Mouse (Mus musculus) forebrain, embryonic 10.5 days (tissue): ENCODE results near the gene Gstp2. TPM values are rescaled to one million over a fixed set of nuclear protein-coding genes. Genes with fewer than 3 reads are reported as not detected.

Experiments
- DNase-seq: peaks from one replicate; pipeline ENCODE4 v3.0.0-alpha.2; 2017; ENCODE audit warnings: low spot score; ENCODE audit errors: extremely low spot score
- H3K27ac ChIP-seq: fragments of 300-500 bp; sonication (generic); 2 replicates; pipeline ENCODE4 v1.5.1; 2016; ENCODE audit warnings: mild to moderate bottlenecking
- H3K27me3 ChIP-seq: fragments of 300-500 bp; sonication (generic); 2 replicates; pipeline ENCODE4 v1.6.1; 2016; ENCODE audit warnings: mild to moderate bottlenecking; ENCODE audit not compliant: poor library complexity, severe bottlenecking
- H3K36me3 ChIP-seq: fragments of 300-500 bp; sonication (generic); replicated peaks from 2 replicates; pipeline ENCODE4 v1.6.1; 2016; ENCODE audit warnings: mild to moderate bottlenecking, moderate library complexity
- H3K4me1 ChIP-seq: fragments of 300-500 bp; sonication (generic); 2 replicates; pipeline ENCODE4 v1.6.1; 2016
- H3K4me3 ChIP-seq: fragments of 300-500 bp; sonication (generic); 2 replicates; pipeline ENCODE4 v1.5.1; 2016; ENCODE audit warnings: mild to moderate bottlenecking, moderate library complexity
- H3K9me3 ChIP-seq: fragments of 300-500 bp; sonication (generic); 2 replicates; pipeline ENCODE4 v1.6.1; 2016; ENCODE audit warnings: mild to moderate bottlenecking, moderate library complexity
- WGBS: fragments of 180-500 bp; shearing (Covaris S2); methylation state at CpG from one replicate; pipeline ENCODE4 v1.1.7; 2016; 5-methylcytosine and 5-hydroxymethylcytosine counted together
- polyA plus RNA-seq: library from polyadenylated mRNA; unstranded; fragments of >200 nt; fragmentation: Nextera tagmentation; extraction: Ambion mirVana; gene quantifications from 2 replicates; pipeline ENCODE4 v1.2.1, GENCODE M21; 2016

Gene Gstp2
- 0.27 and 0.46 TPM in 2 replicates for polyA plus RNA-seq

DNA sequence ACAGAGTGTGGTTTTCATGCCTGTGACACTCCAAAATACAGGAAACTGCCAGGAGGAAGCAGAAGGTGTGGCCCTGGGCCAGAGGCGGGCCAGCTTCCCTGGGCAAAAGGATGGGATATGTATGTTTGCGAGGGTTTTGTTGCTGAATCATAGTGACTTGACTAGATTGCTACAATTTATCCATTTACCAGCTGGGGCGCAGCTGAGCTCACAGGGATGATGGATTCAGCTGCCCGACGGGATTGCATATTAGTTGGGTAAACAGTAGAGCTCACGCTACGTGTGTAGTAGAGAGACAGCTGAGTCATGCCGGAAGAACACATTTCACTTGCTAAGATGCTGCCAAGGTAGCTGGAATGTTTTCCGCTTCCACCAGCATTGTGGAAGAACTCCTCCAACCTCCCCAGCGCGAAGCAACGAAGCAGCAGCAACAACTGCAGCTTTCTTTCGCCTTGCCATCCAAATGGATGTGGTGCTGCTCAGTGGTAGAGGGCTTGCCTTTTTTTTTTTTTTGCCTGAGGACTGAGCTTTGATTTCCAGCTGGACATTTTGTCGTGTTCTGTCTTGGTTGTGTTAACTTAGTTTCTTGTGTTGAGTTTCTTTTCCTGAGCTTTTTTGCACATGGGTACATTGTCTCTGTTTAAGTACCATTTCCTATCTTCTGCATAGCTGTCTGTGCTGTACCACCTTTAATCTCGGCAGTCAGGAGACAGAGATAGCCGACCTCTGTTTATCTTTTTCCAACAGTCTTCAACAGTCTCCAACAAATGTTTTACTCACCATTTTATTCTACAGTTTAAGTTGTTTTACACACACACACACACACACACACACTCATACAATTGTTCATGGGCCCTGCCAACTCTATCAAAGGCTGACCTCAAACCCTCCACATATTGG is at the start of gene Gstp2:
Gene Gstp2 (minus strand): TSS at position 58 of the 900 bp plus-strand sequence.
- H3K9me3 ChIP-seq = no peaks in the 10 kb centered on the region
- WGBS = 69% methylated on average over 16 of the region's 16 CpGs
- 0 out of 2 replicates have a peak, but pooled peaks cover 6% of the 10 kb centered on the region for H3K4me1 ChIP-seq
- no peak within 1 kb of the TSS for H3K27ac ChIP-seq
- no peak for DNase-seq
- no peaks in the 10 kb centered on the region for H3K36me3 ChIP-seq
- no peak within 1 kb of the TSS for H3K4me3 ChIP-seq
- no peaks in the 10 kb centered on the region for H3K27me3 ChIP-seq

DNA sequence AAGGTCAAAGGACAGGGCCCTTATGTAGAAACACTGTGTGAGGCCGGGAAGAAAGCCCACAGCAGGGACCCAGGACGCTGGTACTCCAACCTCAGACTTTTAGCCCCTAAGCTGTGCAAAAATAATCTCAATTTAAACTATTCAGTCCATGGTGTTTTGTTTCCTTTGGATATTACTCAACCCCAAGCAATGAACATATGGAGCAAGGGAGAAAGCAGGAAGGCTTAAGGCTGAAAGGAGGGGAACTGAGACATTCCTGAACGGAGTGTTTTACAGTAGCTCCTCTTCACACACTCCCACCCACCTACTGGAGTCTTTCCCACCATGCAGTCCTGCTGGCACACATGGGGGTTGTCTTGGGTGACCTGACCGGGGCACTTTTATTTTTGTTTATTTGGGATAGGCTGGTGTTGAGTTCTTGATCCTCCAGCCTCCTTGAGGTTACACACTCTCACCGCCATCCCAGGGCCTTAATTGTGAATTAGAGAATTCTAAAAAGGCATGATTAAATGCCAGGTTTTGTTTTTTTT is 49.0 kb upstream of the Gstp2 start:
- H3K36me3 ChIP-seq = no peaks in the 10 kb centered on the region
- no peak for DNase-seq
- peaks cover 19% of the 10 kb centered on the region for H3K27me3 ChIP-seq
- no peak overlapping the region for H3K27ac ChIP-seq
- H3K4me3 ChIP-seq = no peak overlapping the region
- 87% methylated on average over 5 of the region's 5 CpGs for WGBS
- peaks cover 38% of the 10 kb centered on the region for H3K4me1 ChIP-seq
- H3K9me3 ChIP-seq = no peaks in the 10 kb centered on the region

DNA sequence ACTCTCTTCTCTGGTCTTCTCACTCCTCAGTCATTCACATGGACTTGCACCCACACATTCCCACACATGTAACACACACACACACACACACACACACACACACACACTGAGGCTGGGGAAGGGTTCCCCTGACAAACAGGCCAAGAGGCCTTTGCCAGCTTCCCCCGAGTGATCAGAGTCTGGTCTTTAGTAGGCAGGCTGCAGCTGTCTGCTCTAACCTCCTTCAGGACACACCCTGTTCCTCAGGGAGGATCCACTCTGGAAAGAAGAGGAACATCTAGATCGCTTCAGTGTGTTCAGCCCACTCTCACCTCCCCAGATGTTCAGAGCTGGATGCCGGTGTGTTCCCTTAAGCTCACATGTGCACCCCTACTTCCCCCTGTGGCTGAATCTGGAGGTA is 48.5 kb upstream of the Gstp2 start:
- no peak for DNase-seq
- H3K4me1 ChIP-seq = peaks cover 33% of the 10 kb centered on the region
- no peak overlapping the region for H3K4me3 ChIP-seq
- H3K27ac ChIP-seq = no peak overlapping the region
- WGBS = 89% methylated on average over 3 of the region's 3 CpGs
- H3K36me3 ChIP-seq = no peaks in the 10 kb centered on the region
- no peaks in the 10 kb centered on the region for H3K9me3 ChIP-seq
- peaks cover 14% of the 10 kb centered on the region for H3K27me3 ChIP-seq

DNA sequence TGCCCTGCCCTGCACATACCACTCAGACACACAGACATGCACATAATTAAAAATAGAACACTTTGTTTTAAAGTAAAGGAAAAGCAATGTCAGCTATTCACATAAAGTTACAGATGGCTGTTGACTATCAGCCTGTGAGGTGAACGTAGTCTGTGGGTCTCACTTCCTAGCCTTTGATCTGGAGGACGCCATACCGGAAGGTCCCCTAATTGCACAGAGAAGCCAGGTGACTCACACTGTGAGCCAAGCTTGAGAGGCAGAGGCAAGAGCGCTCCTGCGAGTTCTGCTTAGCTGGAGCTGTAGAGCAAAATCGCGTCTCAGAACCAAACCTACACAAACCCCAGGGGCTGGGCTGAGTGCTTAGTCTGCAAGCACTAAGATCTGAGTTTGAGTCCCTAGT is 47.9 kb upstream of the Gstp2 start:
- WGBS = 83% methylated on average over 7 of the region's 7 CpGs
- peaks cover 27% of the 10 kb centered on the region for H3K4me1 ChIP-seq
- no peaks in the 10 kb centered on the region for H3K36me3 ChIP-seq
- no peak overlapping the region for H3K4me3 ChIP-seq
- no peak for DNase-seq
- H3K27ac ChIP-seq = no peak overlapping the region
- no peaks in the 10 kb centered on the region for H3K9me3 ChIP-seq
- peaks cover 8% of the 10 kb centered on the region for H3K27me3 ChIP-seq

DNA sequence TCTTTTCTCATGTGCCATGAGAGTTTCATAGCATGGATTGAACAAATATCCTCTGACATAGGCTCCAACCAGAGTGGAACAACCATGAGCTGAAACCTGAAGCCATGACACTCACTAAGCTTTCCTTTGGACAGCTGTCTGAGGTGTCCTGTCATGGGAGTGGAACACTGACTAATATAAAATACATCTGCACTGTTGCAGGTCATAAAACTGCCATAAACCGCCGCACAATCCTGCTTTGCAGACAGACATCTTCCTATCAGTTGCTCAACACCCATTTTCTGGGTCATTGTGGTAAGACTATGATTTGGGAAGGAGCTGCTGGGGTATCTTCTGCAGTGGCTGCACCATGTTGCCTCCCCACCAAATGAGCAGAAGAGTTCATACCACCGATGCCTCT is 46.9 kb upstream of the Gstp2 start:
- Histone ChIP-seq H3K27me3 (peaks cover 3% of the 10 kb centered on the region; the same call in 1 of the 2 replicates), H3K27ac (no peak overlapping the region), H3K4me1 (peaks cover 17% of the 10 kb centered on the region), H3K9me3 (no peaks in the 10 kb centered on the region), H3K36me3 (no peaks in the 10 kb centered on the region), H3K4me3 (no peak overlapping the region)
- no peak for DNase-seq
- 91% methylated on average over 3 of the region's 3 CpGs for WGBS

DNA sequence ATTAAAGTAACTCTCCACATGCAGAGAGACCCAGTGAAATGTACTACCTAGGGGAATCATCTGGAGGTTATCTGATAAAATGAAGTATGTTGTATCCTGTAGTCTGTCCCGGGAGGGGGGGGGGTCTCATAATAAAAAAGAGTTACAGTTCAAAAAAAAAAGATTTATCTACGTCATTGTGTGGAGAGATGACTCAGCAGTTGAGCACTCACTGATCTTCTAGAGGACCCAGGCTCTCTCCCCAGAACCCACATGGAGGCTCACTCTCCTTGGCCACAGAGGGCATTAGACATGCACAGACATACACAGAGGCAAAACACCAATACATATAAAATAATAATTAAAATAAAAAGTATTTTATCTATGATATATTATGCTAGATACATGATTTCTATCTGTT is 45.6 kb upstream of the Gstp2 start:
- Histone ChIP-seq H3K36me3 (no peaks in the 10 kb centered on the region), H3K4me3 (no peak overlapping the region), H3K9me3 (no peaks in the 10 kb centered on the region), H3K27me3 (peaks cover 3% of the 10 kb centered on the region; the same call in 1 of the 2 replicates), H3K27ac (no peak overlapping the region), H3K4me1 (peaks cover 6% of the 10 kb centered on the region)
- 68% methylated on average over 2 of the region's 2 CpGs for WGBS
- DNase-seq = no peak

DNA sequence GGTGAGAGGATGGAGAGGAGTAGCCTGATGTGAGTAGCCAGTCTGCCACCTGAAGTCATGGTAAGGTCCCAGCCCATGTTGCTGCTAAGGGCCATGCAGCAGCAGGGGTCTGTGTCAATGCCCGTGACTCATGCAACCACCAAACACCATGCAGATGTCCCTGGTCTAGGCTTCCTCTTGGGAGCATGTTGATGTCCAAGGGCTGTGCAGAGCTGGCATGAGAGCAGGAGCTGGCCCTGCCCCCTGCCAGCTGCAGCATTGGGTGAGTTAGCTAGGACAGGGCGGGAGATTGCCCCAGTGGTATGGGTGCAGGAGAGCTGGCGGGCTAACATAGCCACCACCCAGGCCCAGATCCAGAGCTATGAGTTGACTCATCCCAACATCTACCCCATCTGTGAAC is 44.6 kb upstream of the Gstp2 start:
- 88% methylated on average over 3 of the region's 3 CpGs for whole genome bisulfite sequencing
- Histone ChIP-seq H3K4me1 (no peaks in the 10 kb centered on the region), H3K9me3 (no peaks in the 10 kb centered on the region), H3K36me3 (no peaks in the 10 kb centered on the region), H3K27me3 (peaks cover 3% of the 10 kb centered on the region; the same call in 1 of the 2 replicates), H3K4me3 (no peak overlapping the region), H3K27ac (no peak overlapping the region)
- DNase-seq = no peak

DNA sequence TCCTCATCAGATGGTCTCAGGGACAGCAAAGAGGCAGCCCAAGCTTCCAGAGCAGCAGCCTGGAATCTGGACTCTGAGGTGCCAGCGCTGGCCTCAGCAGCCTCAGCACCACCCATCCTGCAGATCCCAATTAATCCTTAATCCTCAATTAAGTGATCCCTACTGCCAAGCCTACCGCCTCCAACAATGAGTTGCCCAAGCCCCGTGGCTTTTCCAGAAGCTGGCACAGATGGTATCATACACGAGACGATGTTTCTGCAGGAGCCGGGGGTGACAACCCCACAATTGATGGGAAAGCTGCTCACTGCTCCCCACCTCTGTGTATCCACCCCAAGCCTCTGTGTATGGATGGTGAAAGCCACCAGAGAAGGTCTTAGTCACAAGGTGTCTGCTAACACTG is 43.3 kb upstream of the Gstp2 start:
- peaks cover 9% of the 10 kb centered on the region; the same call in 1 of the 2 replicates for H3K27me3 ChIP-seq
- H3K9me3 ChIP-seq = no peaks in the 10 kb centered on the region
- H3K36me3 ChIP-seq = no peaks in the 10 kb centered on the region
- H3K4me1 ChIP-seq = 0 out of 2 replicates have a peak, but pooled peaks cover 2% of the 10 kb centered on the region
- 67% methylated on average over 6 of the region's 6 CpGs for WGBS
- no peak overlapping the region for H3K27ac ChIP-seq
- no peak for DNase-seq
- H3K4me3 ChIP-seq = no peak overlapping the region

DNA sequence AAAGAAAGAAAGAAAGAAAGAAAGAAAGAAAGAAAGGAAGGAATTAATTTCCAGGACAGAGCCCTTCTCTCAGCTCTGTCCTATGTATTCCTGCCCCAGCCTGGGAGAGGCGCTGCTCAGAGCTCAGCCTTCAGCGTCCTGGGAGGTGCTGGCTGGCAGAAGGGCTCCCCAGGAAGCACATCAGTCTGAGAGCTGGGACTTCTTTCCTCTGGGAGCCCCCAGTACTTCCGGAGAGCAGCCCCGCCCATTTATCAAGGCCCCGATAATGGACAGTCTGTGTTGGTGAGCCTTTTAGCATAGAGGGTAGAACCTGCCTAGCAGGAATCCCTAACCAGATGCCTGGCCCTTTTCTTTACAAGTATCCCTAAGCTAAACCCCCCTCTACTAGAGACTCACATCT is 42.3 kb upstream of the Gstp2 start:
- peaks cover 6% of the 10 kb centered on the region; the same call in 1 of the 2 replicates for H3K4me1 ChIP-seq
- no peak overlapping the region for H3K27ac ChIP-seq
- H3K9me3 ChIP-seq = no peaks in the 10 kb centered on the region
- no peaks in the 10 kb centered on the region for H3K36me3 ChIP-seq
- H3K27me3 ChIP-seq = peaks cover 17% of the 10 kb centered on the region
- H3K4me3 ChIP-seq = no peak overlapping the region
- DNase-seq = no peak
- WGBS = 50% methylated on average over 5 of the region's 5 CpGs

DNA sequence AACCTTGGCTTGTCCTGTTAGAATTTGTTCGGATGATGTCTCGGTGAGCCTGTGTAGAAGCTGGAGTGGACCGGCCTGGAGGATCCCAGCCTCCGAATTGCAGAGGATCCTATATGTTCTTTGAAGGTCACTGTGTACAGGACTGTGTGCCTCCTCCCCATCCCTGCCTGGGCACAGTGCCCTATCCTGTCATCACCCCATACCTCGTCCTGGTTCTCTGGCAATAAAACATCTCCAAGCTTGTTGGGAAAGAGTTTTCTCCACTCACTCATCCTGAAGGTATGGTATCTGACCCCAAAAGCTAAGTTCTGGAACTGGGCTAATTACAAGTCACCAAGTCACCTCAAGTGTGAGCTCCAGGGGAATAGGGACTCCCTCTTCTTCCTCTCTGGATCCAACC is 41.3 kb upstream of the Gstp2 start:
- Histone ChIP-seq H3K9me3 (no peaks in the 10 kb centered on the region), H3K4me1 (peaks cover 6% of the 10 kb centered on the region; the same call in 1 of the 2 replicates), H3K36me3 (no peaks in the 10 kb centered on the region), H3K27ac (no peak overlapping the region), H3K27me3 (peaks cover 26% of the 10 kb centered on the region), H3K4me3 (no peak overlapping the region)
- 93% methylated on average over 5 of the region's 5 CpGs for WGBS
- DNase-seq = no peak

DNA sequence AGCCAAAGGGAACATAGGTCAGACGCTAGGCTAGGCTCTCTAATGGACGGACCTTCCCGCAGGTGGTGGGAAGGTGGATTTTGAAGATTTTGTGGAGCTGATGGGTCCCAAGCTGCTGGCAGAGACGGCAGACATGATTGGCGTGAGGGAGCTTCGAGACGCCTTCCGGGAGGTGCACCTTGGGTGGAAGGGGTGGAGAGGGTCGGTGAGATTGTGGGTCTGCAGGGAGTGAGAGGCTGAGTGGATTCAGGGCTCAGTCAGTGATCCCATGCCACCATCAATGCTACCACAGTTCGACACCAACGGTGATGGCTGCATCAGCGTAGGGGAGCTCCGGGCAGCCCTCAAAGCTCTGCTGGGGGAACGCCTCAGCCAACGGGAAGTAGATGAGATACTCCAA is 40.3 kb upstream of the Gstp2 start:
- 96% methylated on average over 15 of the region's 15 CpGs for WGBS
- H3K4me3 ChIP-seq = no peak overlapping the region
- H3K9me3 ChIP-seq = no peaks in the 10 kb centered on the region
- H3K36me3 ChIP-seq = no peaks in the 10 kb centered on the region
- peaks cover 6% of the 10 kb centered on the region; the same call in 1 of the 2 replicates for H3K4me1 ChIP-seq
- H3K27ac ChIP-seq = no peak overlapping the region
- no peak for DNase-seq
- peaks cover 26% of the 10 kb centered on the region for H3K27me3 ChIP-seq

DNA sequence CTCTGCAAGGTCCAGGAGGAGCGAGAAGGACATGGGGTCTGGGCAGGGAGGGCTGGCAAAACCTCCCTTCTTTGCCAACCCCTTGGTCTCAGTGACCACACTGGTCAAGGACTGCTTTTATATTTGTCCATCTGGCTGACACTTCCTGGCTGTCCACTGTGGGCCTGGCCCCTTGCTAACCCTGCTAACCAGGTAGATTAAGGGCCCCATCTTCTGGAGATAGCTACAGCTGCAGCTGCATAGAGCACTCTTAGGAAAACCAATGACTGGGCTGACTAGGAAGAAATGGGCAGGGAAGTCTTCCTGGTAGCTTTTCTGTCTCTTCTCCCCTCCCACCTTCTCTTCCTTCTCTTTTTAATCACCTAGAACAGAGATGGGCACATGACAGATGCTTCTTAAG is 39.2 kb upstream of the Gstp2 start:
- 67% methylated on average over 1 of the region's 1 CpGs for WGBS
- H3K27me3 ChIP-seq = peaks cover 23% of the 10 kb centered on the region
- H3K4me1 ChIP-seq = peaks cover 6% of the 10 kb centered on the region; the same call in 1 of the 2 replicates
- no peaks in the 10 kb centered on the region for H3K36me3 ChIP-seq
- no peak for DNase-seq
- no peak overlapping the region for H3K4me3 ChIP-seq
- H3K9me3 ChIP-seq = no peaks in the 10 kb centered on the region
- no peak overlapping the region for H3K27ac ChIP-seq

DNA sequence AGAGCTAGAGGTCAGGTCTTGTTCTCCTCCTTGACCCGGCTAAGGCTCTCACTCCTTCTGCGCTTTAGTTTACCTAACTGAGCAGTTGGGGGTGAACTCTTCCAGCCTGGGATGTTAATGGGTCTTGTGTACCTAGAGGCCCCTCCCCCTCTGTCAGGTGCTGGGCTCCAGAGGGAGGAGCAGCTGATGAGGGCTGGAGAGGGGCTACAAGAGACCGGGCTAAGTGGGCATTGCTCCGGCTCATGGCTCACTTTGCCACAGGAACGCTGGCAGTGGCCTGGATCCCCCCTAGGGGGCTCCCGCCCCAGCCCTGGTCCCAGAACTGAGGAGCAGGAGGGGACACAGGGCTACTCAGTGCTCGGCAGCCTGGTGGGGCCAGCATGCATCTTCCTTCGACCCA is 38.0 kb upstream of the Gstp2 start:
- H3K36me3 ChIP-seq = no peaks in the 10 kb centered on the region
- H3K27ac ChIP-seq = no peak overlapping the region
- no peaks in the 10 kb centered on the region for H3K9me3 ChIP-seq
- H3K4me1 ChIP-seq = peaks cover 6% of the 10 kb centered on the region; the same call in 1 of the 2 replicates
- H3K4me3 ChIP-seq = no peak overlapping the region
- H3K27me3 ChIP-seq = peaks cover 23% of the 10 kb centered on the region
- DNase-seq = no peak
- WGBS = 34% methylated on average over 8 of the region's 8 CpGs
